19 mouse cellular contexts compared by ENCODE assay signal in the genomic region with DNA sequence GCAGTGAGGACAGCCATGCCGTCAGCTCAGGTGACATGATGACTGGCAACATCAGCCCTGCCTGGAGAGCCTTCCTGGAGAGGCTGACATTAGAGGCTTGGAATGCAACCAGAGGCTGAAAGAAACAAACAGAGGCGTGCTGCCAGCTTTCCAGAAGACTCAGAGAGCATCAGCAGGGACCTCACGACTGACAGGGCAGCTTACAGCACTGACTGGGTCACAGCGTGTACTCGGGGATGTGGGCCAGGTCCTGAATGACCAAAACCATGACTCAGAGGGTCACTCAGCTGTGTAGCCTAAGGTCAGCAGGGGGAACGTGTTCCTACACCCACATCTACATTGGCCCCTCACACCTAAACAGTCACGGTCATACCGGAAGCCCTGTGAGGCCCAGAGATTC. TPM values are rescaled to one million over a fixed set of nuclear protein-coding genes. Genes with fewer than 3 reads are reported as not detected.
A peak's percentile ranks its signal among the peaks of the same experiment; 100 is the strongest.
DNase-seq lines count a peak whose midpoint lies in the region; ATAC-seq and TF ChIP-seq lines count a peak whose summit lies in the region.
"Had no signal": no experiment of that assay in that cellular context is flagged by ENCODE, and none has a peak within 500 bp of the region (broad histone marks: within the 10 kb centered on the region; RNA-seq: fewer than 3 reads in every experiment).

No protein-coding gene starts in this region.

- no peak overlapping the region for H3K27ac ChIP-seq in intestine, embryonic 16.5 days (ENCODE audit: low read length)
- no peak overlapping the region for H3K27ac ChIP-seq in intestine, embryonic 15.5 days
- peak overlapping the region; percentile 56 for H3K27ac ChIP-seq in small intestine, adult 2 months (ENCODE audit: insufficient read depth, low read depth, low read length)
- H3K27ac ChIP-seq: embryonic facial prominence, embryonic 10.5 days; forebrain, embryonic 15.5 days; kidney, postnatal 0 days; limb, embryonic 12.5 days; liver, embryonic 15.5 days had no signal

- no peaks in the 10 kb centered on the region; the same call in 1 of the 2 replicates for H3K36me3 ChIP-seq in intestine, embryonic 16.5 days (ENCODE audit: control insufficient read depth, insufficient read depth, low read length)
- H3K36me3 ChIP-seq in intestine, embryonic 15.5 days: no peaks in the 10 kb centered on the region
- peaks cover 24% of the 10 kb centered on the region for H3K36me3 ChIP-seq in small intestine, adult 2 months (ENCODE audit: control insufficient read depth, insufficient read depth, low read length)
- H3K36me3 ChIP-seq: forebrain, embryonic 15.5 days; liver, embryonic 15.5 days had no signal

- TF ChIP-seq POLR2A in small intestine, adult 2 months (IDR thresholded peaks at IDR 0.05; ENCODE audit: low read depth, low read length): no peak

- WGBS in intestine, embryonic 16.5 days: 72% methylated on average over 8 of the region's 8 CpGs
- WGBS in intestine, embryonic 15.5 days: 76% methylated on average over 8 of the region's 8 CpGs
- WGBS in small intestine, adult 2 months: 64% methylated on average over 8 of the region's 8 CpGs

- H3K9ac ChIP-seq in intestine, embryonic 16.5 days (ENCODE audit: low read depth, low read length): no peak overlapping the region
- H3K9ac ChIP-seq in intestine, embryonic 15.5 days: no peak overlapping the region
- H3K9ac ChIP-seq: forebrain, embryonic 15.5 days; limb, embryonic 12.5 days; liver, embryonic 15.5 days had no signal

- no peaks in the 10 kb centered on the region for H3K4me1 ChIP-seq in intestine, embryonic 16.5 days (ENCODE audit: control insufficient read depth, insufficient read depth, low read length)
- no peaks in the 10 kb centered on the region for H3K4me1 ChIP-seq in intestine, embryonic 15.5 days (replicated peaks)
- peaks cover 3% of the 10 kb centered on the region; the same call in 1 of the 2 replicates for H3K4me1 ChIP-seq in small intestine, adult 2 months (ENCODE audit: control insufficient read depth, insufficient read depth, insufficient read length, low read length)
- H3K4me1 ChIP-seq: forebrain, embryonic 15.5 days; limb, embryonic 12.5 days; liver, embryonic 15.5 days had no signal

- no peak overlapping the region for H3K4me2 ChIP-seq in intestine, embryonic 16.5 days (ENCODE audit: low read depth, low read length)
- H3K4me2 ChIP-seq in intestine, embryonic 15.5 days (replicated peaks): no peak overlapping the region
- H3K4me2 ChIP-seq: forebrain, embryonic 15.5 days; heart, embryonic 11.5 days; limb, embryonic 12.5 days; liver, embryonic 15.5 days had no signal

- no peaks in the 10 kb centered on the region for H3K27me3 ChIP-seq in intestine, embryonic 16.5 days (replicated peaks; ENCODE audit: control insufficient read depth, insufficient read depth, low read length)
- H3K27me3 ChIP-seq in intestine, embryonic 15.5 days (replicated peaks): no peaks in the 10 kb centered on the region
- H3K27me3 ChIP-seq in small intestine, adult 2 months (ENCODE audit: control insufficient read depth, insufficient read depth, low read length): no peaks in the 10 kb centered on the region
- H3K27me3 ChIP-seq: forebrain, embryonic 15.5 days; limb, embryonic 12.5 days; liver, embryonic 15.5 days had no signal

- H3K4me3 ChIP-seq in intestine, embryonic 16.5 days (ENCODE audit: low read length): no peak overlapping the region
- H3K4me3 ChIP-seq in intestine, embryonic 15.5 days (replicated peaks): no peak overlapping the region
- no peak overlapping the region for H3K4me3 ChIP-seq in small intestine, adult 2 months (ENCODE audit: low read depth, low read length)
- H3K4me3 ChIP-seq: embryonic facial prominence, embryonic 10.5 days; erythroblast, embryonic 14.5 days; forebrain, embryonic 15.5 days; limb, embryonic 12.5 days; liver, embryonic 15.5 days had no signal

- H3K9me3 ChIP-seq in intestine, embryonic 16.5 days (ENCODE audit: control insufficient read depth, low read length): no peaks in the 10 kb centered on the region
- H3K9me3 ChIP-seq in intestine, embryonic 15.5 days: no peaks in the 10 kb centered on the region
- H3K9me3 ChIP-seq: embryonic facial prominence, embryonic 10.5 days; forebrain, embryonic 15.5 days; limb, embryonic 12.5 days; liver, embryonic 15.5 days had no signal

- TF ChIP-seq CTCF in small intestine, adult 2 months (IDR thresholded peaks at IDR 0.05; ENCODE audit: extremely low read depth, insufficient read length, insufficient replicate concordance, low read depth, low read length): no peak

- peak; percentile 65 for DNase-seq in Muller cell, postnatal 12 days (ENCODE audit: inconsistent ontology term)
- peak; percentile 32 to 43 for DNase-seq in lung, adult 18-20 months
- no peak for DNase-seq in urinary bladder, postnatal 10 days (ENCODE audit: low spot score)
- DNase-seq: cerebellum, adult 11 months; cerebellum, postnatal 25 days; gastrocnemius, postnatal 10 days; heart, postnatal 36 days; midbrain, embryonic 14.5 days had no signal

- 0 out of 2 replicates have a peak, but pooled peaks have one; percentile 7 for ATAC-seq in intestine, embryonic 16.5 days
- ATAC-seq in intestine, embryonic 15.5 days: no peak
- ATAC-seq in activated CD4-positive, CD25-positive, alpha-beta regulatory T cell, adult 4 months: no peak
- ATAC-seq: forebrain, embryonic 15.5 days had no signal

RNA-seq across cellular contexts. Expression of a gene that starts 10.0 kb away (rescaled TPM):
- polyA plus RNA-seq in intestine, embryonic 16.5 days (2015; fragmentation: Nextera tagmentation; extraction: Ambion mirVana): 15.9 and 18.0 TPM in 2 replicates
- 12.1 and 14.6 TPM in 2 replicates for polyA plus RNA-seq in intestine, embryonic 15.5 days (2015; fragmentation: Nextera tagmentation; extraction: Ambion mirVana)
- polyA plus RNA-seq in small intestine, adult 2 months (2012; rRNA removed): 16.7 and 23.5 TPM in 2 replicates
- under 1 TPM; 0.46 to 0.79 TPM for polyA plus RNA-seq in activated CD4-positive, CD25-positive, alpha-beta regulatory T cell, adult 4 months (2017; shearing (Covaris generic))
